Mouse (Mus musculus): Measurements from ENCODE around the gene Bbs7.

DNA sequence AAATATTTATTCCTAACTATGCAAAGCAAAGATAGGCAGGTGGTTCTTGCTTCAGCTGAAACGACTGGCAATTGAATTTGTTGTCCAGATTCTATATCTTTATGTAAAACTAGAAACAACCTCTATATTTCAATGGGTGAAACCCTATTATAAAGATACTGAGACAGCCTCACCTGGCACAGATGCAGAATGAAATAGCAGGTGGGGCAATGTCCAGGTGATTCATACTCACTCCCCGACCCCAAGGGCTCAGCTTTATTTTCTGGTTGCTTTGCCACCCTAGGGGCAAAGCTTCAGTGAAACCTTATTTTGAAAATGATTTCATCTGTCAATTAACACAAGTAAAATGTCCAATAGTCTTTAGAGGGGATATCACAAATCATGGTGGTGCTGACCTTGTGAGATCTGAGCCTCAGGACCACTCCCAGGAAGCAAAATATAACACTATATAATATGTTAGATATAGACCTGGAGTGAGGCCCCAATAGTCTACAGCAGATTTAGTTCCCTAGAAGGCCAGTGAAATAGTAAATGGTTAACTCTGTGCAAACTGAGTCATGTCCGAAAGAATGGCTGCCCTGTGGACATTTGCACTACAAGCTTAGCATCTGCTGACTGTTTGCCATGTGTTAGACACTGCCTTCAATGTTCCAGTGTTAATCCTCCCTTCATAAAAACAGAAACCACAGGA is 31.4 kb upstream of the Bbs7 start:
- TF ChIP-seq GATA1 (IDR thresholded peaks at IDR 0.05; ENCODE audit: borderline replicate concordance, low read length), result no peak
- no peak for TF ChIP-seq FLI1 (IDR thresholded peaks at IDR 0.05; ENCODE audit: low read length)

Measured in megakaryocyte, embryonic 14.5 days (primary cell).